Mouse (Mus musculus): ENCODE measurements around the gene Cox19. TPM values are rescaled to one million over a fixed set of nuclear protein-coding genes. Genes with fewer than 3 reads are reported as not detected.

The Cox19 gene
- total and polyA plus RNA-seq, 3 experiments = 53.0 to 73.2 TPM; not detected in 1

DNA sequence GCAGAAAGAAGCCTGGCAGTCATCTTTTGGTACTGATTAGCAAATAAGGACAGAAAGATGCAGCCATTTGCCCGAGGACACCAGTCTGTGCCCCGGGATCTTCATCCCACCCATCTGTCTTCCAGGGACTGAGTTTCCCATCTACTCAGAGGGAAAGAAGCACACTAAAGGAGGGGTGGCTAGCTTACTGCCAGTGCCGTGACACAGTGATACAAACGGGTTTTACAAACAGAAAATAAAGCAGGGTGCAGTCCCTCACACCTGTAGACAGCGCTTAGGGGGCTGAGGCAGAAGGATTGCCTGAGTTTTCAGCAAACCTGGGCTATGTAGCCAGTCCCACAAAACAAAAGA, 5.9 kb downstream of the Cox19 start:
- DNase-seq (ENCODE audit: low read depth, low spot score) = no peak
- no peaks in the 10 kb centered on the region; a peak in 1 of 4 replicates for H3K36me3 ChIP-seq (ENCODE audit: control insufficient read depth in 1 of 2, insufficient read depth in 2 of 2, low read length in 2 of 2)
- no peaks in the 10 kb centered on the region for H3K27me3 ChIP-seq (ENCODE audit: control insufficient read depth in 1 of 2, insufficient read depth in 2 of 2, low read length in 2 of 2)
- no peaks in the 10 kb centered on the region for H3K9me3 ChIP-seq (replicated peaks; ENCODE audit: insufficient read depth, low read length)
- peaks cover 17% of the 10 kb centered on the region for H3K79me2 ChIP-seq (ENCODE audit: control insufficient read depth, insufficient read depth, low read length, poor library complexity)
- peaks cover 0 to 5% of the 10 kb centered on the region in 2 experiments; a peak in 1 of 4 replicates for H3K4me1 ChIP-seq (ENCODE audit: control insufficient read depth in 1 of 2, insufficient read depth in 2 of 2, low read length in 2 of 2)
- peak overlapping the region; percentile 30 for H3K9ac ChIP-seq (ENCODE audit: control insufficient read depth, low read depth, low read length, poor library complexity, severe bottlenecking)
- no peak overlapping the region for H3K27ac ChIP-seq (ENCODE audit: control insufficient read depth, low read depth, low read length)
- no peak for TF ChIP-seq BHLHE40 (IDR thresholded peaks at IDR 0.05; ENCODE audit: borderline replicate concordance, low read depth, low read length)
- no peak for TF ChIP-seq RCOR1 (IDR thresholded peaks at IDR 0.05; ENCODE audit: low read depth, low read length)
- no peak for TF ChIP-seq MAZ (IDR thresholded peaks at IDR 0.05; ENCODE audit: low read depth, low read length)
- TF ChIP-seq ZNF384 (IDR thresholded peaks at IDR 0.05; ENCODE audit: low read depth, low read length) = no peak
- TF ChIP-seq ZKSCAN1 (IDR thresholded peaks at IDR 0.05; ENCODE audit: low read depth, low read length) = no peak
- TF ChIP-seq RAD21 (IDR thresholded peaks at IDR 0.05; ENCODE audit: low read depth, low read length) = no peak
- TF ChIP-seq CTCF (IDR thresholded peaks at IDR 0.05 in 2 of 3, conservative IDR thresholded peaks at IDR 0.05 in 1 of 3; ENCODE audit: control insufficient read depth in 1 of 3, insufficient read depth in 1 of 3, low read depth in 2 of 3, low read length in 3 of 3, poor library complexity in 1 of 3, severe bottlenecking in 1 of 3) = no peak
- no peak for TF ChIP-seq CHD1 (IDR thresholded peaks at IDR 0.05; ENCODE audit: low read depth, low read length)
- no peak for TF ChIP-seq MYC (IDR thresholded peaks at IDR 0.05; ENCODE audit: low read depth, low read length)
- no peak for TF ChIP-seq TAL1 (IDR thresholded peaks at IDR 0.05; ENCODE audit: low read length)
- TF ChIP-seq KAT2A (conservative IDR thresholded peaks at IDR 0.05; ENCODE audit: low read depth, low read length) = no peak
- TF ChIP-seq POLR2AphosphoS5 (IDR thresholded peaks at IDR 0.05; ENCODE audit: borderline replicate concordance, low read depth, low read length) = no peak
- TF ChIP-seq MEF2A (IDR thresholded peaks at IDR 0.05; ENCODE audit: extremely low read depth, insufficient replicate concordance, low read depth, low read length, poor library complexity, severe bottlenecking) = no peak
- TF ChIP-seq POLR2A (IDR thresholded peaks at IDR 0.05; ENCODE audit: control insufficient read depth in 1 of 2, insufficient read depth in 1 of 2, low read depth in 1 of 2, low read length in 2 of 2, poor library complexity in 1 of 2) = no peak
- no peak for TF ChIP-seq CHD2 (IDR thresholded peaks at IDR 0.05; ENCODE audit: low read length)
- TF ChIP-seq ZMIZ1 (IDR thresholded peaks at IDR 0.05; ENCODE audit: low read depth, low read length) = no peak
- no peak for TF ChIP-seq USF1 (IDR thresholded peaks at IDR 0.05; ENCODE audit: low read depth, low read length)
- H3K4me3 ChIP-seq (ENCODE audit: control insufficient read depth in 1 of 2, insufficient read depth in 1 of 2, low read depth in 2 of 2, low read length in 2 of 2) = peak overlapping the region; percentile 45 to 54

DNA sequence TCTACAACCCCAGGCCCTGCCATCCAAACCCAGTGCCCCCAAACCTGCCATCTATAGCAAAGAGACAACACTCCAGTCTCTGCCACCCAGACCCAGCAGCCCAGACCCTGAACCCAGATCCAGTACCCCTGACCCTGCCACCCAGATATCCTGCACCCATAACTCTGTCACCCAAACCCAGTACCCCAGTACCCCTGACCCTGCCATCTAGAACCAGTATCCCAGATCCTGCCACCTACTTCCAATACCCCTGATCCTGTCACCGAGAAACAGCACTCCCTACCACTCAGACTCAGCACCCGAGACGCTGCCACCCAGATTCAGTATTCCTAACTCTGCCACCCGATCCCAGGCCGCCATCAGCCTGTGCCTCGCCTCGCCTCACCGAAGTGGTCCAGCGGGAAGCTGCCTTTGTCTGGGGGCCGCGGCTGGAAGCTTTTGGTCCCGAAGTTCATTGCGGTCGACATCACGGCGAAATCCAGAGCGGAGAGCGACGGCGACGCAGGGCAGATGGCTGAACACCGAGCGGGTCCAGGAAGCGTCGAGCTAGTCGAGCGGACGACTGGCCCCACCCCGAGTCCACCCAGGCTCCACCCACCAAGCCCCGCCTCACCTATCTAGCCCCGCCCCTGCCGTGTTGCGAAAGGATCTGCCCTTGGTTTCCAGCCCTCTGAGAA, 6.4 kb downstream of the Cox19 start:
- DNase-seq (ENCODE audit: low read depth, low spot score) = peak; percentile 96
- Histone ChIP-seq H3K27ac (ENCODE audit: control insufficient read depth, low read depth, low read length) (peak overlapping the region; percentile 22), H3K9me3 (replicated peaks; ENCODE audit: insufficient read depth, low read length) (no peaks in the 10 kb centered on the region), H3K79me2 (ENCODE audit: control insufficient read depth, insufficient read depth, low read length, poor library complexity) (peaks cover 17% of the 10 kb centered on the region), H3K4me1 (ENCODE audit: control insufficient read depth in 1 of 2, insufficient read depth in 2 of 2, low read length in 2 of 2) (peaks cover 0 to 5% of the 10 kb centered on the region in 2 experiments; a peak in 1 of 4 replicates), H3K9ac (ENCODE audit: control insufficient read depth, low read depth, low read length, poor library complexity, severe bottlenecking) (peak overlapping the region; percentile 72), H3K36me3 (ENCODE audit: control insufficient read depth in 1 of 2, insufficient read depth in 2 of 2, low read length in 2 of 2) (no peaks in the 10 kb centered on the region; a peak in 2 of 4 replicates), H3K4me3 (ENCODE audit: control insufficient read depth in 1 of 2, insufficient read depth in 1 of 2, low read depth in 2 of 2, low read length in 2 of 2) (peak overlapping the region; percentile 68 to 90), H3K27me3 (ENCODE audit: control insufficient read depth in 1 of 2, insufficient read depth in 2 of 2, low read length in 2 of 2) (no peaks in the 10 kb centered on the region)
- TF ChIP-seq MEF2A (IDR thresholded peaks at IDR 0.05; ENCODE audit: extremely low read depth, insufficient replicate concordance, low read depth, low read length, poor library complexity, severe bottlenecking) (no peak), NRF1 (IDR thresholded peaks at IDR 0.05; ENCODE audit: insufficient read depth, low read depth, low read length, poor library complexity, severe bottlenecking) (0 out of 2 replicates have a peak, but pooled peaks have one; percentile 15), POLR2A (IDR thresholded peaks at IDR 0.05; ENCODE audit: control insufficient read depth in 1 of 2, insufficient read depth in 1 of 2, low read depth in 1 of 2, low read length in 2 of 2, poor library complexity in 1 of 2) (peak; percentile 71 to 75; a peak in 3 of 4 replicates), ETS1 (IDR thresholded peaks at IDR 0.05; ENCODE audit: low read depth, low read length) (0 out of 2 replicates have a peak, but pooled peaks have one; percentile 29), GATA1 (IDR thresholded peaks at IDR 0.05; ENCODE audit: low read depth, low read length) (no peak), TBP (IDR thresholded peaks at IDR 0.05; ENCODE audit: low read depth, low read length) (peak; percentile 69), TCF12 (IDR thresholded peaks at IDR 0.05; ENCODE audit: low read depth, low read length) (0 out of 2 replicates have a peak, but pooled peaks have one; percentile 46), MAZ (IDR thresholded peaks at IDR 0.05; ENCODE audit: low read depth, low read length) (peak; percentile 71; the same call in 1 of the 2 replicates), SIN3A (IDR thresholded peaks at IDR 0.05; ENCODE audit: low read length) (peak; percentile 95), ELF1 (IDR thresholded peaks at IDR 0.05; ENCODE audit: low read depth, low read length) (peak; percentile 90), NELFE (IDR thresholded peaks at IDR 0.05; ENCODE audit: low read depth, low read length) (peak; percentile 66), MYC (IDR thresholded peaks at IDR 0.05; ENCODE audit: low read depth, low read length) (no peak), ZMIZ1 (IDR thresholded peaks at IDR 0.05; ENCODE audit: low read depth, low read length) (peak; percentile 68; the same call in 1 of the 2 replicates), POLR2AphosphoS2 (IDR thresholded peaks at IDR 0.05; ENCODE audit: low read length) (peak; percentile 42; the same call in 1 of the 2 replicates), MXI1 (IDR thresholded peaks at IDR 0.05; ENCODE audit: low read depth, low read length) (peak; percentile 84; the same call in 1 of the 2 replicates), HCFC1 (IDR thresholded peaks at IDR 0.05; ENCODE audit: low read depth, low read length) (peak; percentile 96)
